Mouse (Mus musculus) left cerebral cortex, postnatal 25 days (tissue): ENCODE results near the gene Mettl7a1. TPM values are rescaled to one million over a fixed set of nuclear protein-coding genes. Genes with fewer than 3 reads are reported as not detected.
"Not testable (repeated sequence)": the region's sequence is repeated elsewhere in the genome, so short reads cannot be mapped to it uniquely, and the experiment has no call there.

Experiments
- DNase-seq, 2 experiments: peaks; one replicate each; pipeline ENCODE4 v3.0.0; 2022; ENCODE audit warnings: low spot score in 2 of 2, mixed read lengths in 1 of 2
- intact Hi-C: fragments of 180-260 bp; cut with DNase I; formaldehyde crosslinking; loops from one replicate; pipeline ENCODE4 v1.15.1; 2025
- total RNA-seq, 2 experiments: library from RNA; stranded (reverse); gene quantifications; 2 replicates each; pipeline ENCODE4 v1.2.3; 2021

Mettl7a1 gene
- total RNA-seq, 2 experiments from 2014 or later: 27.0 to 31.6 TPM

DNA sequence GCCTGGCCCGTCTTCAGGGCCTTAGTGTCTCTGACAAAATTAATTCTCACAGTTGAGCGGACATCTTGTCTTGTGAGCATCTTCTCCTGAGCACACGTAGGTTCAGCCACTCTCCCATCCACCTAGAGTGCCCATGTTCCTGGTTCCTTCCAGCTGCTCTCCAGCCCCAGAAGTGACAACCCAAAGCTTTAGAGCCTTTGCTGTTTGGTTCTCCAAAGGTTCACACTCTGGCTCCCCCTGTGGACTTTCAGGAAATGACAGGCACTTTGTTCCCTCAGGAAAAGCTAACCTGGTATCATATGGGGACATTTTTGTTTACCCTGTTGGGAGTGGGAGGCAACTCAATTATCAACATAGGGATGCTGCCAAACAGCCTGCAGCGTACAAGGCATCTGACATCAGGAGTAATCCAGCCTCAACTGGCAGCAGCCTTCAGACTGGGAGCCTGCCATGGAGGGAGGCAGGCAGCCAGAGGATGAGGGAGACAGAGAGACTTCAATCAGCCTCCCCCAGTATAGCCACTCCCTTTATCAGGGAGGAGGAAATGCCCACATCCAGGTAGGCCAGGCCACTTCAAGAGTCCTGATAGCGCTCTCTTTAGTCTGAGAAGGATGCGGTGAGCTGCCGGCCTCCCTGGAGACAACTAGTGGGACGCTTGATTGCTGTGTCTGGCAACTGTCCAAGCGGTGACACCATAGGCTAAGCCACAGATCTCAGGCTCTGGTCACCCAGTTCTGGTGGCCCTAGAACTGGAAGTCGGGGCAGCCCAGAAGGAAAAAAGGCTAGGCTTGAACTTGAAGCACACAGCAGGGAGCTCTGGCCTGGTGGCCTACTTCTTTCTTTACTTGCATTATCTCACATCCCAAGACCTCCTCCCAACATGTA, 28.4 kb downstream of the Mettl7a1 start:
- intact Hi-C loops: loop anchor here (5.0 kb wide), 1 partner anchor 35 kb away; no protein-coding TSS in a partner anchor
- not testable (repeated sequence) for DNase-seq

DNA sequence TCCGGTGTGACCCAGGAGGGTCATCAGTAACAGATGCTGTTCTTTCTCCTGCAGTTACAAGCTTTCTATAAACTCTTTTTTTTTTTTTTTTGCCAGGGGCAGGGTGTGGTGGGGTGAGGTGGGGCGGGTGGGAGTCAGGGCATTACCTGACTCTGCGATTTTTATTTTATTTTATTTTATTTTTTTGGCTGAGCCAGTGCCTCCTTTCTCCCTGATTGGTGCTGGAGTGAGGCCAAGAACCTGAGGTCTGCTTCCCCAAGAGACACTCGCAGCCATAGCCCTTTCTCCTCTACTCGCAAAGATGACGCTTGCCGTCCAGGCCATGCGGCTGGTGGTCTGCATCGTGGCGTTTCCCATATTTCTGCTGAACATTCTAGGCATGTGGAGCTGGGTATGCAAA, 30.7 kb downstream of the Mettl7a1 start, which contains the start of gene Mettl7a3:
Gene Mettl7a3, plus strand, starts transcription at position 301 of the 400 bp plus-strand sequence.
- DNase-seq: no peak
- intact Hi-C loops: loop anchor here (5.0 kb wide), 1 partner anchor 33 kb away; no protein-coding TSS in a partner anchor

GRCm38 (mm10) chr15:100337328-100337727, 33.4 kb downstream of the Mettl7a1 start:
- intact Hi-C loops: not testable (repeated sequence)

DNA sequence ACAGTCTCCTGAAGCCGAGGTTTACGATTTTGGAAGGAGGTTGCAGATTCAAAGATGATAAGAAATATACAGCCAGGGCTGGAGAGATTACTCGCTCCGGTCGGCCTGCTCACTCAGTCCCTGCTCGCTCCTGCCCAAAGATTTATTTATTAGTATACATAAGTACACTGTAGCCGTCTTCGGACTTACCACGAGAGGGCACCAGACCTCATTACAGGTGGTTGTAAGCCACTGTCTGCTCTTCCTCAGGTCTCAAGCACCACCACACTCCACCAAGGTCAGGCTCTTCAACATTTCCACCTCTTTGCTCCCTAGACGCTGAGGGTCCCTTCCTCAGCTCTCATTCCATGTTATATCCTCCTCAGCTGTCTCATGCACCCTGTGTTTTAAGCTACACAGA, 33.9 kb downstream of the Mettl7a1 start:
- intact Hi-C loops: loop anchor here (1.0 kb wide), 1 partner anchor 30 kb away; no protein-coding TSS in a partner anchor
- peak; percentile 26 to 39 for DNase-seq

More at GRCm38 (mm10) chr15:100337328-100337727, 33.4 kb downstream of the Mettl7a1 start:
- DNase-seq: not testable (repeated sequence)

- intact Hi-C loops: not testable (repeated sequence)
These were observed 37.5 kb downstream of the Mettl7a1 start for GRCm38 (mm10) chr15:100341314-100341980.

DNA sequence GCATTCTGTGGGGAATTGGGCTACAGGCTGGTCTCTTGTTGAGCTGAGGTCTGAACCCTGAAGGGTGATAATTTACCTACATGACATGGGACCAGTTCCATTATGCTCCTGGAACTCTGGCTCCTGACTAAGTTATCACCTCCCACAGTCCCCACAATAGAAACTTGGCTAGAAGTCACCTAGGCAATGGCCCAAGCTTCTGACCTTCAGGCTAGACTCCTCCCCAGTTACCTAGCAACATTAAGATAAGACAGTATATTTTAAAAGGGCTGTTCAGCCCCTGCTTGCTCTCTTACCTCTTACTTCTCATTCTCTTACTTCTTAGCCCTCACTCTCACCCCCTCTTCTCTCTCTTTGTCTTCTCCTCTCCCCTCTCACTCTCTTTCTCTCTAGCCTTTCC, 41.5 kb downstream of the Mettl7a1 start:
- no peak for DNase-seq
- intact Hi-C loops: no loop called here

More at GRCm38 (mm10) chr15:100341314-100341980, 37.5 kb downstream of the Mettl7a1 start:
- DNase-seq: not testable (repeated sequence)

GRCm38 (mm10) chr15:100346761-100347160, 42.8 kb downstream of the Mettl7a1 start:
- no peak for DNase-seq
- intact Hi-C loops: no loop called here

- no peak for DNase-seq
- intact Hi-C loops: no loop called here
These were observed 45.6 kb downstream of the Mettl7a1 start for GRCm38 (mm10) chr15:100349496-100349895.

GRCm38 (mm10) chr15:100351501-100352060, 47.6 kb downstream of the Mettl7a1 start:
- intact Hi-C loops: no loop called here
- DNase-seq: no peak

DNA sequence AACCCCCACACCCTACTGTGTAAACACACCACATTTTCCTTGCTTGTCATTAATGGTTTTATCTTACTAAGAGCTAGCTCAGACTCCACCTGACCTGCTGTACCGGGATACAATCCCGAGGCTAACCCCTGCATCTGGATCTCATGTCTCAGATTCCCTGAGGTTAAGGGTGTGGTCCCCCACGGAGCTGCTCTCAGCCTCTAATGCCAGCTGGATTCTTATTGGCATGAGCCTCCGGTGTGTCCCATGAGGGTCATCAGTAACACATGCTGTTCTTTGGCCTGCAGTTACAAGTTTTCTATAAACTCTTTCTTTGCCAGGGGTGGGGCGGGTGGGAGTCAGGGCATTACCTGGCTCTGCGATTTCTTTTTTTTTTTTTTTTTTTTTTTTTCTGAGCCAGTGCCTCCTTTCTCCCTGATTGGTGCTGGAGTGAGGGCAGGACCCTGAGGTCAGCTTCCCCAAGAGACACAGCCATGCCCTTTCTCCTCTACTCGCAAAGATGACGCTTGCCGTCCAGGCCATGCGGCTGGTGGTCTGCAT, 48.8 kb downstream of the Mettl7a1 start, which contains the start of the genes Methig1 and Mettl7a2:
Gene Methig1, plus strand, starts transcription at position 439 of the 540 bp plus-strand sequence.
Gene Mettl7a2, plus strand, starts transcription at position 490 of the 540 bp plus-strand sequence.
- DNase-seq: no peak
- intact Hi-C loops: no loop called here

- intact Hi-C loops, DNase-seq: not testable (repeated sequence)
These were observed 49.5 kb downstream of the Mettl7a1 start for GRCm38 (mm10) chr15:100353399-100353798.

DNA sequence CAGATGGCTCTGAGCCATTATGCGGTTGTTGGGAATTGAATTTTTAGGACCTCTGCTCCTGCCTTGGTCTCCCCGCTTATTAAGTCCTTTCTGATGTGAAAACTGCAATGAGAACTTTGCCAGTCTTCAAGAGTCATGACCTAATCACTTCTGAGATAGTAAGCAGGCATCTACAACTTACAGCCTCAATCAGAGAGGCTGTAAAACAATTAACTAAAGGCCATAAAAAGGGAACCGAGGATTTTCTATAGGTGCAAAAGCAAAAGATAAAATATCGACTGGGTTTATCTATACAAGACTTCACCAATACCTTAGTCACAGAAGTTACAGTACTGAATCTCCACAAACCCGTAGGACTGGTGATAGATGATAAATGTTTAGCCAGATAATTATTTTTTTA, 51.9 kb downstream of the Mettl7a1 start:
- intact Hi-C loops: no loop called here
- DNase-seq: no peak

DNA sequence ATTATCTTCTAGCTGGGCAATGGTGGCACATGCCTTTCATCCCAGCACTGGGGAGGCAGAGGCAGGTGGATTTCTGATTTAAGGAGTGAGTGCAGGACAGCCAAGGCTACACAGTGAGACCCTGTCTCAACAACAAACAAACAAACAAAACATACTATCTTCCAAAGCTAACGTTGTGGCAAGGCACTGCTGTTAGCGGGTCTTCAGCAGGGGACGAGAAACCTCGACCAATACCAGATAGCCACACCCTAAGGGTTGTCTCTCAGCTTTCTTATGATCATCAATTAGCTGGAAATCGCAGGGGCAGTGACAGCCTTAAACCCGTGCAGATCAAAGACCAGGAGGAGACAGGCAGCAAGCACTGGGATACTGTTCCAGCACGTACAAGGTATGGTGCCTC, 60.3 kb downstream of the Mettl7a1 start, which contains the start of gene Higd1c:
Gene Higd1c, plus strand, starts transcription at position 301 of the 400 bp plus-strand sequence.
- no peak for DNase-seq
- intact Hi-C loops: no loop called here

DNA sequence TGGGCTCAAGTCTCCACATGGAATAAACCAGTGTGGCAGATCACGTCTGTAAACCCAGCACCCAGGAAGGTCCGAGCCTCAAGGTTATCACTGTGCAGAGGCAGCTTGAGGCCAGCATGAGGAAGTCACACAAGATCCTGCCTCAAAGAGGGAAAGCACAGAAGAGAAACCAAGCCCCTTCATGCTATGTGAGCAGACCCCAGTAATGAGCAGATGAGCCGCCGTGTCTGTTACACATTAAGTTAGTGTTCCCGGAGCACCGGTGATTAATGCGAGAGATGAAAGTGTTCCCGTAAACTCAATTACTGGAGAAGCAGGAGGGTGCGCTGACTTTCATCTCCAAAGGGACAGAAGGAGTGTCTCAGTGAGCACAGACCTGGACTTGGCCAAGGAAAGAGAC, 62.0 kb downstream of the Mettl7a1 start:
- intact Hi-C loops: loop anchor here (5.0 kb wide), 1 partner anchor 34 kb away; the partner anchor contains the start of gene Mettl7a3

DNA sequence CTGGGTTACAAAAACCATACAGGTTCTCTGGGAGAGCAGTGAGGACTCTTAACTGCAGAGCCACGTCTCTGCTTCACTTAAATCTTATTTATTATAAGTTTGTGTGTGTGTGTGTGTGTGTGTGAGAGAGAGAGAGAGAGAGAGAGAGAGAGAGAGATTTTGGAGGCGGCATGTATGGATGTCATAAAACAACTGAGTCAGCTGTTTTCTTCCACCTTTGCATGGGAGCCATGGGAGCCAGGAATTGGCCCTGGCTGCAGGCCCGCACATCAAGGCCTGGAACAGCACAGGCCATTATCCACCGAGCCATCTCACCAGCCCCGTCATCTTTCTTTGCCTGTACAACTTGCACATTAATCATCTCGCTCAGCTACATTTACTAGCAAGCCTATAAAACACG, 63.2 kb downstream of the Mettl7a1 start:
- intact Hi-C loops: loop anchor here (5.0 kb wide), 1 partner anchor 35 kb away; the partner anchor contains the start of gene Mettl7a3
- no peak for DNase-seq

More for the DNA sequence above, 62.0 kb downstream of the Mettl7a1 start:
- not testable (repeated sequence) for DNase-seq

GRCm38 (mm10) chr15:100375066-100375465, 71.1 kb downstream of the Mettl7a1 start:
- peak; percentile 72 to 85 for DNase-seq
- intact Hi-C loops: no loop called here

DNA sequence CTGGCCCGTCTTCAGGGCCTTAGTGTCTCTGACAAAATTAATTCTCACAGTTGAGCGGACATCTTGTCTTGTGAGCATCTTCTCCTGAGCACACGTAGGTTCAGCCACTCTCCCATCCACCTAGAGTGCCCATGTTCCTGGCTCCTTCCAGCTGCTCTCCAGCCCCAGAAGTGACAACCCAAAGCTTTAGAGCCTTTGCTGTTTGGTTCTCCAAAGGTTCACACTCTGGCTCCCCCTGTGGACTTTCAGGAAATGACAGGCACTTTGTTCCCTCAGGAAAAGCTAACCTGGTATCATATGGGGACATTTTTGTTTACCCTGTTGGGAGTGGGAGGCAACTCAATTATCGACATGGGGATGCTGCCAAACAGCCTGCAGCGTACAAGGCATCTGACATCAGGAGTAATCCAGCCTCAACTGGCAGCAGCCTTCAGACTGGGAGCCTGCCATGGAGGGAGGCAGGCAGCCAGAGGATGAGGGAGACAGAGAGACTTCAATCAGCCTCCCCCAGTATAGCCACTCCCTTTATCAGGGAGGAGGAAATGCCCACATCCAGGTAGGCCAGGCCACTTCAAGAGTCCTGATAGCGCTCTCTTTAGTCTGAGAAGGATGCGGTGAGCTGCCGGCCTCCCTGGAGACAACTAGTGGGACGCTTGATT, 74.0 kb downstream of the Mettl7a1 start:
- intact Hi-C loops: not testable (repeated sequence)
- peak in 1 of 2 experiments; percentile 15 for DNase-seq
